Mouse (Mus musculus) testis, postnatal 10 days (tissue): ENCODE data around the gene Ncor2.

Experiments
- DNase-seq: peaks from one replicate; pipeline ENCODE4 v3.0.0; 2021; ENCODE audit warnings: low spot score

Gene Ncor2

DNA sequence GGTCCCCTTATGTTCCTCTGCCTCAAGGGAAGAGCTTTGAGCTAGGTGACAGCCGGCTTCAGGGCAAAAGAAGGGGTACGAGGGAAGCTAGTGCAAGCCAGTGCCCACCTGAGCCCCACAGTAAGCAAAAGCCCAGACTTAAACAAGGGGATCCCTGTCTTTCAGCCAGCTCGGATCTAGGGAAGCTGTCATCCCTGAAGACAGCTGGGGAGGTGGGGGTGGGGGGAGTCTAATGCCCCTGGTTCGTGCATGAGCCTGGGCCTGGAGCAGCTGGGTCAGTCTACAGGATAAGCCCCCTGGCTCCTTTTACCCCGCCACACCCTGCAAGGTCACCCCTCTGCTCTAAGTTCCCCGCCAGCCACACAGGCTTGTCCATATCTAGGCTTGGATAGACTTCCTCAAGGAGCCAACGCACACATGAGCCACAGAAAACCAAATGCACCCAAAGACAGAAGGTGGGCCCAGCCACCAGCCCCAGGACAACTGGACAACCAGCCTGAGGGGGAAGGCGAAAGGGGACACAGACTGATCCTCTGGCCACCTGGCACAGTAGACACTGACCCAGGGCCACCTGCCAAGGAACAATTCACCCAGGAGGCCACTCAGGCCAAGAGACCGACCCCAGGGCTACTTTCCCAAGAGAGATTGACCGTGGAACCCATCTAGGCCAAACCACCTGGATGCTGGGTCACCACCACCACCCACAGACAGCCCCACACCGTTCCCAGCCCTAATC is 8.7 kb downstream of the Ncor2 start:
- DNase-seq, result no peak

DNA sequence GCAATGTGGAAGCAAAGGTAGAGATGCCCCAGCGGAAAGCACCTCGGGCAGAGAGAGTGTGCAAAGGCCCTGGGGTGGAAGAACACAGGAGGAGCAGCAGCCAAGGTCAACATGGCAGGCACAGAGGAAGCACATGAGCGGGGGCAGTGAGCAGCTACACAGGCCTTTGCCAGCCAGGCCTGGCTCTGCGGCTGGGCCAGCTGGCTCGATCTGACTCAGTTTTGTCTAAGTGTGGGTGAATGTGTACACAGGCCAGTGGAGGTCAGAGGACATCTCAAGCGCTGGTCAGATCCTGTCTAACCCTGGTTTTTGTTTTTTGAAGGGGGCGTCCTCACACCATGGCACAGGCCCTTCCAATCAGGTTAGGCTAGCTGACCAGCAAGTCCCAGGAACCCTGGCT is 10.9 kb downstream of the Ncor2 start:
- DNase-seq, result no peak

DNA sequence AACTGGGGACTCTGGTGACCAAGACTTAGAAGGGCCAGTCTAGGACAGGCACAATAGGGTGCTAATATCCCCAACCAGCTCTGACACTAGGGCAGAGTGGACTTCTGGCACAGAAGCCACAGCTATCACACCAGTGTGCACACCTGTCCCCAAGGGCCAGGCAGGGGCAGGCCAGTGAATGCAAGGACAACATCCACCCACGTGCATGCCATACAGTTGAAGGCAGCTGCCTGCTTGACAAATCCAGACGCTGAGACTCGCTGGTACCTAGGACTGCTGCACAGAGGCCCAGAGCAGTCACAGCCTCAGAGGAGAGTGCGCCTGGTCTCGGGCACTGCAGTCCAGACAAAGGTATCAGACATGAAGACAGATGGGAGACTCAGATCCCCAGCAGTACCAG is 11.5 kb downstream of the Ncor2 start:
- no peak for DNase-seq

DNA sequence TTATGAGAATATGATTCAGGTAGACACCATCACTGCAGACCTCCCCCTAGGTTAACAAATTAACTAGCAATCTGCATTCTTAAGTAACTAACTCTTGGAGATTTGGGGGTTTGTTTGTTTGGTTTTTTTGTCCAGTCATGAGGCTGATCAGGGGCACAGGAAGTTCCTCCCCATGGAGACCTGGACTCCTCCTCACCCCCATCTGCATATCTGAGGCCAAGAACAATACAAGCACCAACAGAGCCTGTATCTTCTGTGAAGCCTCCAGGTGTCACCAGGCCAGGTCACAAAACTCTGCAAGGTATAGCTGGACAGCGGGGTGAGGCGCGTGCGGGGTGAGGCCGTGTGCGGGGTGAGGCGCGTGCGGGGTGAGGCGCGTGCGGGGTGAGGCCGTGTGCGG is 13.0 kb downstream of the Ncor2 start:
- no peak for DNase-seq

DNA sequence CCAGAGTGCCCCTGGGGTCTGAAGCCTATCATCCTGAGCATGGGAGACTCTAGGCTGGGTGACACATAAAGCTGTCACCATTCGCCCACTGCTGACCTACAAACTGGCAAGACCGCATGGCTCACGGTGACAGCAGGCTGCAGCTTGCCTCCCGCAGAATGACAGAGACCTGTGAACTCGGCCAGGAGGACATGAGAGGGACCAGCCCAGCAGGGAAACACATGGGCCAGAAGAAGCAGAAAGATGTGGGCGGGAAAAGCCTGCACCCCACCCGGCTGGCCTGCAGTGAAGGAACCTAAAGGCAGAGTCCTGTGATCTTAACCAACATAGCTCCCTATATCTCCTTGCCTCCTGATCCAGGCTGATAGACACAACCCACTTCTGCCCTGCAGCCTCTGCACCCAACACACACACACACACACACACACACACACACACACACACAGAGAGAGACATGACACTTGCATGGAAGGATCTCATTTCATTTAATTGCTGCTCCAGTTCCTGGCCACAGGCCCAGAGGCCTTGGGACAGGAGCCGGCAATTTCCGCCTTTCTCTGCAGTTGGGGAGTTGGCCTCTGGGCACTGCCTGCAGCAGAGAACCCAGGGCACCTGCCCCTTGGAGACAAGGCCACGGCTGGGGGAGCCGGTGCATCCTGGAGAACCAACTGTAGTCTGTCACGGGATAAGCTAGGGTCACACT is 14.4 kb downstream of the Ncor2 start:
- peak; percentile 88 for DNase-seq

DNA sequence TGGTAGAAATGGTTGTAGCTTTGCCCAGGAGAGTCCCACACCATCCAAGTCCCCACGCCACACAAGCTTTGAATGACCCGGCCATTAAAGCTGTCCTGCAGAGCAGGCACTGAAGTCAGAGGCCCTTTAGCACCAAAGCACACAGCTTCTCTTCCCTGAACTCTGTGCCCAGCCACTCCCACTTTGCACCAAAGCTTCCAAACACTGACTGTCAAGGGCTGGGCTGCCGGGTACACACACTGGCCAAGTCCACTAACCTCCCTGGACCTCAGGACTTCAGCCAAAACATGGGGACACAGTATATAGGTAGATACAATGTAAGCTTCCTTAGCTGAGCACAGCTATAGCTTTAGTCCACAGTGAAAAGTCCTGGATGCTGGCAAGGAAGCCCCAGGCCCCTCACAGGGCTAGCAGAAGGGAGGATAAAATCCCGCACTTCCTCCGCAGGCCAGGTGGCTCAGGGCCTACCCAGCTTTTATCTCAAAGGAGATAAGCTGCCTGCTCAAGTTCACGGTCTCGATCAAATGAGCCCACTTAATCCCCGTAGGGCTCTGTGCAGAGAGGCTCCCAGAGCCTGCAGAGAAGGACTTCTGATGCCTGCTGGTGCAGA is 15.5 kb downstream of the Ncor2 start:
- no peak for DNase-seq

DNA sequence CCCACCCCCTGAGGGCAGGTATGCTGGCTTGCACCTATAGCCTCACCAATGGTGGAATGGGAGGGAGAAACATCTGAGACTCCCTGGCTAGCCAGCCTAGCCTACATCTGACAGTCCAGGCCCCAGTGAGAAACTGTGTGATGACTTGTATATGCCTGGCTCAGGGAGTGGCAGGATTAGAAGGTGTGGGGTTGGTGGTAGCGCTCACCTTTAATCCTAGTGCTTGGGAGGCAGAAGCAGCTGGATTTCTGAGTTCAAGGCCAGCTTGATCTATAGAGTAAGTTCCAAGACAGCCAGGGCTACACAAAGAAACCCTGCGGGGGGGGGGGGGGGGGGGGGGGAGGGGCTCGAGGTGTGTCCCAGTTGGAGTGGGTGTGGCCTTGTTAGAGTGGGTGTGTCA is 16.6 kb downstream of the Ncor2 start:
- DNase-seq, result no peak

DNA sequence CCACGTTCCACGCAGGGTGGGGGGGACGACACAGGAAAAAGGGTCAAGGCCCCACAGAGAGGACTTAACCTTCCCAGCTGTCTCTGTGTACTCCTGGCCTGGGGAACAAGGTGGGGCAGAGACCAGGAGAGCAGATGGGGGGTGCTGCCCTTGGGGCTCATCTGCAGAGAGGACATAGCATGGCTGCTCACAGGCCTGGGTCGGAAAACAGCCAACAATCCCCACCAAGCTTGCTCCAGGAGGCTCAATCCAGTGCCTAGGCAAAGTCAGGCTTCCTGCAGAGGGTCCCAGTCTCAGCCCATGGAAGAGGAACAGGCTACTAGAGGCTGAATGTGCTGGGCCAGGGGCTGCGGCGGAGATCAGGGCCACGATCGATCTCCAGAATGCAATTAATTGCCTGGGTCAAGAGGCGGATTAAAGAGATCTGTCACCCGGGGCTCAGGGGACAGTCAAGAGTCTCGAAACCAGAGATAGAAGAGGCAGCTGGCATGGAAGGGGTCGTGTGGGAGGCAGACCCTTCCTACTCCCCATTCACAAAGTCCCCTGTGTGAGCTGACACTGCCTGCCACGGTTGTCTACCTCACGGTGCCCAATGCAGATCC is 19.1 kb downstream of the Ncor2 start:
- DNase-seq, result no peak

DNA sequence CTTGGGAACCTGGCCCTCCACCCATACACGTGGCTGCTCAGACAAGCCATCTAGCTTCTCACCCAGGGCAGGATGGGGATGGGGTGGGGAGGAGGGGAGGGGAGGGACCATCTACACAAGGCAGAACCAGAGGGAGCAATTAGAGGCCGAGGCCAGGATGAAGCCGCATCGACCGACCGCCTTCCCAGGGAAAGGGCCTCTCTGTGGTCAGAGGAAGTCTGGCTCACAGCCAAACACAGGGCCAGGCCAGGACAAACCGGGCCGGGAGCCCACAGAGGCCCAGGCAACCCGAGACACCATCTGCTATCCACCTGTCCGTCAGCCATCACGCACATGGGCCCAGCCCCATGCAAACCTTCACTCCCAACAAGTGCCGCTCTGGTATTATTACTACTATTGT is 19.7 kb downstream of the Ncor2 start:
- DNase-seq, result peak; percentile 88

DNA sequence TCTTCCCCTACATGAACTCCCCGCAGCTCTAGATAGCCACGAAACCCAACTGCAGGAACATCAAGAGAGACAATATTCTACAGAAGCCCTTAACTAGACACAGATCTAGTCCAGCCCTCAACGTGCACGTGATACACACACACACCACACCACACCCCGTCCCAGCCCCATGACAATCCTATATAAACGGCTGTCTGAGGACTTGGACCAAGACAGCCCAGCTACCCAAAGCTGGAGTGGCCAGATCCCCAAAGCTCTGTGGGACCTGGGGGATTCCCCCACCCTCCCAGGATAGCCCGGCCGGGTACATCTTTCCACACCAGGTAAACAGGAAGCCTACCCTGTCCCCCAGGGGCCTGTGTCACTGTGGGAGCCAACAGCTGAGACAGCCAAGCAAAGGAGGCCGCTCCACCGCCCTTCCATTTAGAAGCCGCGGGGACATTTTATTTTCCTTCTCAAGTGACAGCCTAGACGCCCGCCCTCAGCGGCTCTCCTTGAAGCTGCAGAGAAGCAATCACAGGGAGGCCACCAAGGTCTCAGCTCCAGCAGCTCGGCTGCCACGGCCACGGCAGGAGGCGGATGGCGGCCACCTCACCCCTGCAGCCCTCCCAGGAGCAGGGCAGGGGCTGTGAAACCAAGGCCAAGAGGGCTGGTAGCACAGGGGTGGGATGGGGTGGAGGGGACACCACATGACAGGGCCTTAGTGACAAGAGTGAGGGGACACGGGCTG is 20.6 kb downstream of the Ncor2 start:
- DNase-seq, result no peak

DNA sequence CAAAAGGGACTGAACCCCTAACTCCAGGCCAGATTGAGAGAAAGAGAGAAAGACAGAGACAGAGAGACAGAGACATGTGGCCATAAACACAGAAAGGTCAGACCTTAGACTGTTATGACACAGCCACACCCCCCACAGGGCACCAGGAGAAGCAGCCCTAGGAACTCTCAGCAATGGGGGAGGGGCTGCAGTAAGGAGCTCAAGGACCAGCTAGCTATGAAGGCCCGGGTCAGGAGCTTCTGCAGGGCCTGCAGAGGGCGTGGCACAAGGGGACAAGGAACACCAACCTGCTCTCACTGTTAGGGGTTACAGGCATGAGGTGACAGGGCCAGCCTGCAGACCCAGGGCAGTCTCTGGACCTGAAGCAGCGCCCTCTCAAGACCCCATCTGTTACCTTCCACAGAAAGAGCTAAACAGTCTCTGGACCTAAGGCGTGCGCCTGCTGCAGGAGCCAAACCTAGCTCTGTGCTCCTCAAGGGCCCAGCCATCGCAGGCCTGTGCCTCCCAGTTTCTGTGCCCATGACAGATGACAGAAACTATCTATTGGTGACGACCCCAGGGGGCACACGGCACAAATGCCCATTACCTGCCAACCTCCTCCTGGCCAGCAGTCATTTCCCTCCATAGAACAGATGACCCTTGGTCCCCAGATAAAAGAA is 21.5 kb downstream of the Ncor2 start:
- no peak for DNase-seq

DNA sequence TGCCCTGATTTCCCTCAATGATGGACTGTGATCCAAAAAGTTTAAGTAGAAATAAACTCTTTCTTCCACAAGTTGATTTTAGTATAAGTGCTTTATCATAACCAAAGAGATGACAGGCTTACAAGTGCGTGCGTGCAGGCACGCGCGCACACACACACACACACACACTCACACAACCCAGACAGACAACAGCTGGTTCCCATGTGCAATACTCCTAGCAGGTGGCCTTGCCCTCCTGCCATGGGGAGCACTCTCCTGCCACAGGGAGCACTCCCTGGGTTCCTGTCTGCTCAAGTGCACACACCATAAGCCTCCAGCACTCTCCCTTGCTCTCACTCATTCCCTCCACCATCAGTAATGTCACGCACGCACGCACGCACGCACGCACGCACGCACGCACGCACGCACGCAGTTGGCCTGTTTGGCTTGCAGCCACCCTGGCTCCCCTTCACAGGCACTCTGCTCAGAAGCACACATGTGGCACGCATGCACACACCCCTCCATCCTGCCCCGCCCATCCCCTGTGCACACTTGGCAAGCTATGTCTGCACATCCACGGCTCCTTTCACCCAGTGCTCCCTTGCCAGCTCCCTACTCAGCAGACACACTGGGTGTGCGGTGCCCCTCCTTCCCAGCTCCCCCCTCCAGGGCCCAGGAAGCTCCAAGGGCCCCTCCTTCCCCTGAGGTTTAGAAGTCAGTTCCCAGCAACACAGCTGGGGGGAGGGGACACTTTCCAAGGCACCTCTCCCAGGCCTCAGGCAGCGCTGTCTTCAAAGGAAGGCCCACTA is 22.4 kb downstream of the Ncor2 start:
- DNase-seq, result peak; percentile 64

DNA sequence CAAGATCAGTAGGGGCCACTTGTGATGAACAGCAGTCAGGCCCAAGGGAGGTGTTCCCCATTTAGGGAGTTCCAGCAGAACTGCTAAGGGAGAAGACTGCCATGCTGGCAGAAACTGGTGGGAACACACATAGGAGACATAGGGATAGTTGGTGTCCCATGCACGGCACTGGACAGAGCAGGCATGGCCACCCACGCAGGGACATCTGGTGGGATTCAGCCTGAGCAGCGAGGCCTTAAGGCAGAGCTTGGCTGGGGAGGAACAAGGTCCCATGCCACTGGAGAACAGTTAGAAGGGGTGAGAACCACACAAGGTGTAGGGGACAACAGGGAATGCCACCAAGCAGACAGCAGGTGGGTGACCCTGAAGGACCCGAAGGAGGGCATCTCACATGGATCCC is 23.6 kb downstream of the Ncor2 start:
- DNase-seq, result no peak

DNA sequence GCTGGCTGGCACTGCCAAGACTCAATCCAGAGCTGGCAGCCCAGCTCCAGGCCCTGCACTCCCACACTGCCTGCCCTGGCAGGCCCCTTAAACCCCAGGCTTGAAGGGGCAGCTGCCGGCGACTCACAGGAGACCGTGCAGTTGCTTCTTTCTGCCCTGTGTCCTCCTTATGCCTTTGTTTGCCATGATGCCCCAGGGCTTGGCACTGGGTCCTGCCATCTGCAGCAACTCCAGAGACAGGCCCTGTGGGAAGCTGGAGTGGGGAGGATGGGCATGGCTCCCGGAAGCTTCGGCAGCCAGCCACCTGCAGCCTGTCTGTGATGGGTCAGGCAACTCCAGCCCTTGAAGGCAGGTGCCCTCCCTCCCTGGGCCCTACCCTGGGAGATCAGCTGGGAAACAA is 24.0 kb downstream of the Ncor2 start:
- DNase-seq, result no peak

DNA sequence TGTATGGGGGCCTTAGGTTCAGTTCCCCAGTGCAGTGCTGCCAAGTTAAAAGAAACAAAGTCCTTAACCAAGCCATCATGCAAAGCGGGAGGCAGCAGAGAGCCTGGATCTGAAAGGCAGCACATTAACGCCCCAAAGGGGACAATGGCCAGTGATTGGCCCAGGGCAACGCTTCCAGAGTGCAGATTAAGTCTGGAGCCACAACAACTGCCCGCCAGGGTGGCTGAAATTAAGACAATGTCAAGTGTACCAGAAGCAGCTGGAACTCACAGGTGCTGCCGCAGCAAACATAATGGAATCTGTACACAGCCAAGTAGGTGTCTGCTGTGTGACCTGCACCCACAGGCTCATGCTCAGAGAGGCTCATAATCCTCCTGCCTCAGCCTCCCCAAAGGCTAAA is 24.8 kb downstream of the Ncor2 start:
- DNase-seq, result no peak

DNA sequence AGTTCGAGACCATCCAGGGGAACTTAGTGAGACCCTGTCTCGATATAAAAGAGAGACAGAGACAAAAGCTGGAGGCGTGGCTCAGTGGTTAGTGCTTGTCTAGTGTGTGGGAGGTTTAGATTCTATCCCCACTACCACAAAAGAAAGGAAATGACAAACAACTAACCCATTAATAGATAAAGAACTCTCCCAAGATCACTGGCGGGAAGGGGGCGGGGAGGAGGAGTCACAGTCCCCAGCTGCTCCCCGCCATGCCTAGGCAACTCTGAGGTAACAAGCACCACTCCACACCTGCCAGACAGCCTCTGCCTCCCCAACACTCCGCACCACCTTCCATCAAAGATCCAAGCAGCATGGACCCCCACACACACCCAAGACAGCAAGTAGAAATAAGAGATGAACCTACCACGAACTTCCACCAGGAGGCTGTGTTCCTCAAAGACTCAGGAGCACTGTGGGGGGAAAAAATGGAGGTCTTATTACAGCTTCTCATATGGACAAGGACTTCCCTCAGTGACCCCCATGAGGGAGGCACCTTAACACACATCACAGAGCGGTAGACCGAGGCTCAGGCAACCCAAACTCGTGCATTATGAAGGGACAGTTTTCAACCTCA is 25.7 kb downstream of the Ncor2 start:
- no peak for DNase-seq

DNA sequence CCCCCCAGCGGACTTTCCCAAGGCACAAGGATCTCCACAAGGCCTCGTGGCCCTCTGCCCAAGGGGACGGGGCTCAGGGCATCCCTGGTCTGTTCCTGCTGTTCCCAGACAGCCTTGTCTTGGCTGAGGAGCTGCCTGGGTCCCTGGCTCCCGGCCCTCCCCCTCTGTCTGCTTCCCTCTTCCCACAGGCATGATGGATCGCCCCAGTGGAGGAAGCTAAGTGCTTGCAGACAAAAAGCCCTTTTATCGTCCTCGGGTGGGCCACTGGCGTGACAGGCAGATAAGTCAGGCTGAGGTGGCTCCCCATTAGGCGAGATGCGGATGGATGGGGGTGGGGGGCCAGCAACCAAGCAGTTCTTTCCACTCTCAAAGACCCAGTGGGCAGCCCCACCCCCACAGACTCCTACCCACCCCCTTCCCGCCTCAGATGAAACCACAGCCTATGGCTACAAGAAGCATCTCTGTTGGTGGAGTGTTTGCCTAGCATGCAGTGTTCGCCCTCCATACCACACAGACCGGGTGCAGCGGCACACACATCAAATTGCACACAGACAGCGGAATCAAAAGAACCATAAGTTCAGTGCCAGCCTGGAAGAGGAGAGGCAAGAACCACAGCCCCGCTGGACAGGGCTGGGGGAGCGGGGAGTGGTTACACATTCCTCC is 27.0 kb downstream of the Ncor2 start:
- peak; percentile 74 for DNase-seq

DNA sequence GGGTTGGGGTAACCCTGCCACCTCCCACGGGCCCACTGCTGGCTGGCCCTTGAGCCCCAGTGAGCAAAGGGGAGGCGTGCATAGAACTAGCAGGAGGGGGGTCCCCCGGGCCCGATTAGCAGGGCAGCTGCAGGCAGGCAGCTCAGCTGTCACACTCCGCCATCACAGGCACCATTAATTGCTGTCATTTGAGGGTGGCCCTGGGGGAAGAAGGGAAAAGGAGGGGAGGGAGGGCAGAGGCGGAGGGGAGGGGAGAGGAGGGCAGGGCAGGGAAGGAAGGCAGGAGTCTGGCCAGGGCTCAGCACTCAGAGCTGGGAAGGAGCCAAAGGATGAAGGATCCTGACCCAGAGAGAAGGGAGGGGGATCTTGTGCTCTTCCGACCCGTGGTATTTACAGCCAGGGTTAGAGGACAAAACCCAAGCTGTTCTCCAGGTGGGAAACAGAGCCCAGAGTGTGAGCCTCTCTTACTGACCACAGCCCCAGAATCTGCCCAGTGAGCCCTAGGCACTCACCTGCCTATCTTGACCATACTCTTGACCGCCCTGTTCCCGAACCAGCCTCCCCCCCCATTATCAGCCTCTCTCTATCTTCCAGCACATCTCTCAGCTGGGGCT is 28.0 kb downstream of the Ncor2 start:
- DNase-seq, result no peak

DNA sequence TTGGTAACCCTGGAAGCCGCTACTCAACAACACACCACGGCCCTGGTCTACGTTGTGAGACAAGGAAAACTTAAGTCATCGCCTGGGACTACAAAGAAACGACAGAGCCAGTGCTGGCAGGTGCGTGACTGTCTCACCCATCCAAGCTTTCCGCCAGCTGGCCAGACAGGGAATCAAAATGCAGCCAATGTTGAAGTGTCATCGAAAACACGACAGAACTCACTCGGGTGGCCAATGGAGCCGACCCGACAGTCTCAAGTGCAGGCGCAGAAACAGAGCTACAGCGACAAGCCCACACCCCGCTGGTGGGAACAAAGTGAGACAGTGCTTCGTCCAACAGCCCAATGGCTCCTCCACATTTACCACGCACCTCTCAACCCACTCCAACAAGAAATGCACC is 29.9 kb downstream of the Ncor2 start:
- DNase-seq, result no peak

DNA sequence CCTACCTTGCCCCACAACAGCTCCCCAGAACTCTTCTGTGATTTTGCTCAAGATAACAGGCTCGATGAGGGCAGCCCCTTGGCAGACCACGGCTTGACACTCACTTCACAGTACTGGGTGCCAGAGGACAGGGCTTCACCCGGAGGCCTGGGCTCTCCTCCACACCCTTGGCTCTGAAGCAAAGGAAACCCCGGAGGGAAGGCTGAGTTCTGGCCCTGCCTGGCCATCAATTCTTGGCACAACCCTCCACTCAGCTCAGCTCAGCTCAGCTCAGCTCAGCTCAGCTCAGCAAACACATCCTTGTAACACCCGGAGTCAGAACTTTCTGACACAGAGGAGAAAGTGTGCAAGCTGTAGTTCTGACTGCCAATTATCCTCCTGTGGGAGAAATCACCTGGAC is 30.3 kb downstream of the Ncor2 start:
- peak; percentile 66 for DNase-seq
